Mouse (Mus musculus) erythroblast, embryonic 14.5 days (primary cell): ENCODE data around the gene Arhgef3.

Source experiments
- GATA1 ChIP-seq: IDR thresholded peaks from 2 replicates; pipeline ENCODE4 v1.6.1; 2012; ENCODE audit warnings: low read length, inconsistent platforms, mixed read lengths
- TAL1 ChIP-seq: IDR thresholded peaks from 3 replicates; pipeline ENCODE4 v1.6.1; 2012; ENCODE audit warnings: low read length, inconsistent platforms, mixed read lengths

DNA sequence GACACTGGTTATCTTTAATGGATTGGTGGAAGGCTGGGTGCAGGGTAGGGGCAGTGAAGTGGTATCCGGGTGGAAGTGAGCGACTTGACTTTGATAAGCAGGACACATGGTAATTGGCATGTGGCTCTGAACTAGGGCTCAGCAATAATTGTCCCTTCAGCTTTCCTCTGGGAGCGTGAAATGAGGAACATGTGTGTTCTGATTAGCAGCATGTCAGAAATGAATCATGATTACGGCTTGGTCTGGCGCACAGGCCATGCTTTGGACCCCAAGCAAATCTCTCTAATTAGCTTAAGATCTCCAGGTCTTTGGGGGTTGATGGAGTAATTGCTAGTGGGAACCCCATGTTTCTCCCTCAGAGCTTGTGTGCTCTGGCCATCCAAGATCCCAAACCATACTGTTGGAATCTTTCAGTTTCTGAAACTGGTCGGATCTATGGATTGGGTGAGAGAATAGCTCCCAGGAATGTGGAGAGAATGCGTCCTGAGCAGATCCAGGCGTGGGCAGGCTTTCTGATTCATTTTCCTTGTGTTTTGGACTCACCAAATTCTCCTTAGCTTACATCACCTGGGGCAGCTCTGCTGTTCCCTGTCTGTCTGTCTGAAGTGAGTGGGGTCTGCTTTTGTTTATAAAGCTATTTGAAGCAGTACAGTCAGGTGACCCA is 45.1 kb upstream of the Arhgef3 start:
- TF ChIP-seq GATA1 (no peak), TAL1 (no peak)
